Mouse (Mus musculus) liver, embryonic 11.5 days (tissue): ENCODE results near the gene Tmem123. TPM values are rescaled to one million over a fixed set of nuclear protein-coding genes. Genes with fewer than 3 reads are reported as not detected.
A peak's percentile ranks its signal among the peaks of the same experiment; 100 is the strongest.

ENCODE experiments used
- ATAC-seq: fragments of 200-750 bp; cut with Nextera tagmentation; replicated peaks from 2 replicates; pipeline ENCODE4 v1.8.0; 2017; ENCODE audit warnings: moderate number of reproducible peaks, mild to moderate bottlenecking, moderate TSS enrichment, moderate library complexity; ENCODE audit not compliant: low FRiP score
- DNase-seq: peaks from one replicate; pipeline ENCODE4 v3.0.0-alpha.2; 2017; ENCODE audit warnings: low spot score
- H3K27ac ChIP-seq: fragments of 300-500 bp; sonication (generic); 2 replicates; pipeline ENCODE4 v1.5.1; 2014; ENCODE audit warnings: mild to moderate bottlenecking, low read depth, low read length, control low read depth
- H3K27me3 ChIP-seq: fragments of 300-500 bp; sonication (generic); replicated peaks from 2 replicates; pipeline ENCODE4 v1.6.1; 2014; ENCODE audit warnings: low read length, mixed read lengths; ENCODE audit not compliant: control insufficient read depth, insufficient read depth
- H3K36me3 ChIP-seq: fragments of 300-500 bp; sonication (generic); 2 replicates; pipeline ENCODE4 v1.6.1; 2014; ENCODE audit warnings: mild to moderate bottlenecking, low read length, moderate library complexity, mixed read lengths; ENCODE audit not compliant: control insufficient read depth, insufficient read depth
- H3K4me1 ChIP-seq: fragments of 300-500 bp; sonication (generic); replicated peaks from 2 replicates; pipeline ENCODE4 v1.6.1; 2014; ENCODE audit warnings: low read length, mixed read lengths; ENCODE audit not compliant: control insufficient read depth, insufficient read depth
- H3K4me2 ChIP-seq: fragments of 300-500 bp; sonication (generic); 2 replicates; pipeline ENCODE4 v1.6.1; 2014; ENCODE audit warnings: mild to moderate bottlenecking, control low read depth, moderate library complexity
- H3K4me3 ChIP-seq: fragments of 300-500 bp; sonication (generic); 2 replicates; pipeline ENCODE4 v1.5.1; 2014; ENCODE audit warnings: low read depth, low read length, control low read depth
- H3K9ac ChIP-seq: fragments of 300-500 bp; sonication (generic); 2 replicates; pipeline ENCODE4 v1.6.1; 2014; ENCODE audit warnings: low read depth, low read length, control low read depth
- H3K9me3 ChIP-seq: fragments of 300-500 bp; sonication (generic); 2 replicates; pipeline ENCODE4 v1.6.1; 2016; ENCODE audit warnings: low read length, inconsistent platforms, mixed read lengths; ENCODE audit not compliant: control insufficient read depth
- WGBS: fragments of 180-500 bp; shearing (Covaris S2); extraction: QIAGEN DNeasy Blood & Tissue Kit; methylation state at CpG from one replicate; pipeline ENCODE4 v1.1.7; 2014; 5-methylcytosine and 5-hydroxymethylcytosine counted together
- polyA plus RNA-seq: library from polyadenylated mRNA; unstranded; fragments of >200 nt; fragmentation: Nextera tagmentation; extraction: Ambion mirVana; gene quantifications from 2 replicates; pipeline ENCODE4 v1.2.1, GENCODE M21; 2014

The Tmem123 gene
- polyA plus RNA-seq, 1 experiment from 2014 or later, result 87.8 TPM

- H3K4me1 ChIP-seq, result peaks cover 20% of the 10 kb centered on the region
- WGBS, result 70% methylated on average over 4 of the region's 4 CpGs
- no peak for DNase-seq
- no peak for ATAC-seq
- H3K27me3 ChIP-seq, result no peaks in the 10 kb centered on the region
- H3K9ac ChIP-seq, result no peak overlapping the region
- H3K27ac ChIP-seq, result peak overlapping the region; percentile 66
- H3K9me3 ChIP-seq, result no peaks in the 10 kb centered on the region
- H3K4me2 ChIP-seq, result peak overlapping the region; percentile 36
- peaks cover 14% of the 10 kb centered on the region; the same call in 1 of the 2 replicates for H3K36me3 ChIP-seq
- H3K4me3 ChIP-seq, result no peak overlapping the region
Observed at GRCm38 (mm10) chr9:7779786-7780185, 15.9 kb downstream of the Tmem123 start.

- no peak overlapping the region for H3K4me3 ChIP-seq
- ATAC-seq (peak; percentile 87), DNase-seq (peak; percentile 30)
- peaks cover 20% of the 10 kb centered on the region for H3K4me1 ChIP-seq
- H3K4me2 ChIP-seq, result peak overlapping the region; percentile 36
- 59% methylated on average over 8 of the region's 8 CpGs for WGBS
- H3K36me3 ChIP-seq, result peaks cover 17% of the 10 kb centered on the region; the same call in 1 of the 2 replicates
- H3K9me3 ChIP-seq, result no peaks in the 10 kb centered on the region
- H3K27ac ChIP-seq, result peak overlapping the region; percentile 66
- H3K27me3 ChIP-seq, result no peaks in the 10 kb centered on the region
- H3K9ac ChIP-seq, result no peak overlapping the region
Observed at GRCm38 (mm10) chr9:7780250-7781150, 16.7 kb downstream of the Tmem123 start.

- H3K36me3 ChIP-seq, result peaks cover 14% of the 10 kb centered on the region; the same call in 1 of the 2 replicates
- no peak for ATAC-seq
Observed at GRCm38 (mm10) chr9:7783823-7784614, 20.2 kb downstream of the Tmem123 start.

GRCm38 (mm10) chr9:7784615-7785012, 20.8 kb downstream of the Tmem123 start:
- H3K27ac ChIP-seq, result no peak overlapping the region
- DNase-seq (no peak), ATAC-seq (no peak)
- H3K4me2 ChIP-seq, result no peak overlapping the region
- H3K9me3 ChIP-seq, result no peaks in the 10 kb centered on the region
- H3K4me3 ChIP-seq, result no peak overlapping the region
- H3K4me1 ChIP-seq, result peaks cover 19% of the 10 kb centered on the region
- H3K27me3 ChIP-seq, result no peaks in the 10 kb centered on the region
- H3K9ac ChIP-seq, result no peak overlapping the region
- peaks cover 14% of the 10 kb centered on the region; the same call in 1 of the 2 replicates for H3K36me3 ChIP-seq
- WGBS, result 77% methylated on average over 1 of the region's 1 CpGs

More at GRCm38 (mm10) chr9:7783823-7784614, 20.2 kb downstream of the Tmem123 start:
- DNase-seq, result no peak
- Histone ChIP-seq H3K27ac (no peak overlapping the region), H3K4me2 (no peak overlapping the region), H3K4me1 (peaks cover 16% of the 10 kb centered on the region), H3K9ac (no peak overlapping the region), H3K27me3 (no peaks in the 10 kb centered on the region), H3K4me3 (no peak overlapping the region), H3K9me3 (no peaks in the 10 kb centered on the region)
- WGBS, result 88% methylated on average over 15 of the region's 15 CpGs

- ATAC-seq, result no peak
- Histone ChIP-seq H3K4me2 (no peak overlapping the region), H3K4me3 (no peak overlapping the region), H3K4me1 (peaks cover 18% of the 10 kb centered on the region), H3K27me3 (no peaks in the 10 kb centered on the region), H3K36me3 (peaks cover 14% of the 10 kb centered on the region; the same call in 1 of the 2 replicates), H3K9me3 (no peaks in the 10 kb centered on the region), H3K27ac (no peak overlapping the region), H3K9ac (no peak overlapping the region)
- WGBS, result 88% methylated on average over 3 of the region's 3 CpGs
- DNase-seq, result no peak
Observed at GRCm38 (mm10) chr9:7785396-7785795, 21.6 kb downstream of the Tmem123 start.

GRCm38 (mm10) chr9:7786086-7786485, 22.2 kb downstream of the Tmem123 start:
- Histone ChIP-seq H3K4me1 (peaks cover 17% of the 10 kb centered on the region), H3K27ac (no peak overlapping the region), H3K4me3 (no peak overlapping the region), H3K9me3 (no peaks in the 10 kb centered on the region), H3K36me3 (peaks cover 14% of the 10 kb centered on the region; the same call in 1 of the 2 replicates), H3K4me2 (no peak overlapping the region), H3K9ac (no peak overlapping the region), H3K27me3 (no peaks in the 10 kb centered on the region)
- ATAC-seq (no peak), DNase-seq (no peak)
- WGBS, result 92% methylated on average over 7 of the region's 7 CpGs

- 87% methylated on average over 6 of the region's 6 CpGs for WGBS
- no peak for DNase-seq
Observed at GRCm38 (mm10) chr9:7788411-7788810, 24.6 kb downstream of the Tmem123 start.

GRCm38 (mm10) chr9:7789764-7790575, 26.1 kb downstream of the Tmem123 start:
- H3K4me1 ChIP-seq, result peaks cover 17% of the 10 kb centered on the region
- peak; percentile 26 for DNase-seq
- peak; percentile 37; the same call in 1 of the 2 replicates for ATAC-seq
- H3K4me3 ChIP-seq, result no peak overlapping the region
- H3K4me2 ChIP-seq, result peak overlapping the region; percentile 47
- no peaks in the 10 kb centered on the region for H3K9me3 ChIP-seq
- no peak overlapping the region for H3K9ac ChIP-seq
- peak overlapping the region; percentile 72 for H3K27ac ChIP-seq
- 77% methylated on average over 8 of the region's 8 CpGs for WGBS
- peaks cover 22% of the 10 kb centered on the region; the same call in 1 of the 2 replicates for H3K36me3 ChIP-seq
- H3K27me3 ChIP-seq, result no peaks in the 10 kb centered on the region

More at GRCm38 (mm10) chr9:7788411-7788810, 24.6 kb downstream of the Tmem123 start:
- Histone ChIP-seq H3K27ac (no peak overlapping the region), H3K36me3 (peaks cover 21% of the 10 kb centered on the region; the same call in 1 of the 2 replicates), H3K27me3 (no peaks in the 10 kb centered on the region), H3K4me2 (no peak overlapping the region), H3K9ac (no peak overlapping the region), H3K4me1 (peaks cover 17% of the 10 kb centered on the region), H3K9me3 (no peaks in the 10 kb centered on the region), H3K4me3 (no peak overlapping the region)
- ATAC-seq, result no peak
